Mouse (Mus musculus) CD4-positive helper T cell, adult 2 months (primary cell): ENCODE measurements at regions not wholly inside any gene's neighbourhood (a gene's known extent, or its start where the extent isn't known, plus 50 kb on each side); places are given as distances from the start of the nearest gene placed in this dataset.
A peak's percentile ranks its signal among the peaks of the same experiment; 100 is the strongest.

Experiments used
- DNase-seq: peaks from one replicate; pipeline ENCODE4 v3.0.0-alpha.2; 2012; ENCODE audit warnings: low read depth, missing footprints, low spot score

DNA sequence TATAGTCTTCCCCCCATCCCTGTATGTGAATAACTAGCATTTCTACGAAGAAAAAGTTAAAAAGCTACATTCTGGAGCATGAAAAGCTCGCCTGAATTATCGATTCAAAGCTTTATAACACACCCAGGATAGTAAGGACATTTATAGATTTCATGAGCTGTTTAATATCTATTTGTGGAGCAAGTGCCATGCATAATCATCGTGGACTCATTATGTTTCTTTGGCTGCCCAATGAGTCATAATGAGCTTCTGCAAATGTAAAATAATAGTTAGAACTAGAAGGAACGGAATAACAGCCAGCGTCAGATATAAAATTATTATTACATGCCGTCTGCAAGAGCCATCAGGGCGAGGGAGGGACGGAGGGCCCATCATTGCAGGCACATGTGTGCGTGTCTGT is 292.4 kb downstream of the Cd83 start:
- no peak for DNase-seq

DNA sequence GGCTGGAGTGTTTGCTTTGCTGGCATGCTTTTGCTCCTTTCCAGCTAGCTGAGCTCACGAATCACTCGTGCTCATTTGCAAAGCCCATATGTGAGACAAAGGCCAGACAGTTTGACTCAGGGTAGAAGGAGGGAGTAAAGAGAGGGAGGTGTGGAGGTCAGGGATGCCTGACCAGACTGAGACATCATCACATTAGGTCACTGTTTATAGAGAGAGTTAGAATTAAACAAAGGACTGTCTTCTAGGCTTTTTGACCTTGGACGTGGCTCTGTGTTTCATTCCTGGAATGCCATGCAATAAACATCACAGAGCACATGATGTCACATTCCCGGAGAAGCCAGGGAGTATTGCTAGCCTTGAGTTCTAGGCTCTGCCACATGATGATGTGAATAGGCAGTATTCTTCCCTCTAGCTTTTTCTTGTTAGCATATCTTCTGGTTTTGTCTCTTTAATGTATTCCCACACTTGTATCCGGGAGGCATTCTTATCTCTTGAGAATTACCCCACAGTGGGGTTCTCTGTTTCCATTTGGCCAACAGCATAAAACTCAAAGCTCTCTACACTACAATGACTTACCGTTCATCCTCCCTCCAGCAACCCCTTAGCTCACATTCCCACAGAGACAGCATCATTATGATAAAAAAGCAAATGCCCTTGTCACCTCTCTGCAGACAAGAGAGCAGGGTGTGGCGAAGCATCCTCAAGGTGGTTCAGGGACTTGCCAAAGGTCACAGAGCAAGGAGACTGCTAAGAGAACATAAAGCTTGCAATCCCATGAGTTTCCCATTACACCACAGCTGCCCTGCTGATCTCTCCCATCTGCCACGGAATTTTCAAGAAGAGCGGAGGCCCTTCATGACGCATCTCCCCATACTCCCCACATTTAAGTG is 301.3 kb downstream of the Cd83 start:
- DNase-seq = no peak

DNA sequence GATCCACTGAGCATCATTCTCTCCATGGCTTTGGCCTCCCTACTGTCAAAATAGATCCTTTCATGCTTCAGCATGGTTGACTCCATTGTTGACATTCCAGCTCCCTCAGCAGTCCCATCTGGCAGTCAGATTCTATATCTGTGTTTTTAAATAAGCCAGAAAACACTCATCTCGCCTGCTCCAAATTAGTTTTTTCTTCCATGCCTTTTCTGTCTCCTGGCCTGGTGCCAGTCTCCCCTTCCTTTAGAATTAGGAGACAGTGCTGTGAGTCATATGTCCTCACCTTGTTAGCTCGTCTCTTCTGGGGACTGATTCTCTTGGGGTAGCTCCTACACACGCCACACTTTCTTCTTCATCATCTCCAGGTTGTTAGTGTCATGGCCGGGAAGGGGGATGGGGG is 302.2 kb downstream of the Cd83 start:
- no peak for DNase-seq

DNA sequence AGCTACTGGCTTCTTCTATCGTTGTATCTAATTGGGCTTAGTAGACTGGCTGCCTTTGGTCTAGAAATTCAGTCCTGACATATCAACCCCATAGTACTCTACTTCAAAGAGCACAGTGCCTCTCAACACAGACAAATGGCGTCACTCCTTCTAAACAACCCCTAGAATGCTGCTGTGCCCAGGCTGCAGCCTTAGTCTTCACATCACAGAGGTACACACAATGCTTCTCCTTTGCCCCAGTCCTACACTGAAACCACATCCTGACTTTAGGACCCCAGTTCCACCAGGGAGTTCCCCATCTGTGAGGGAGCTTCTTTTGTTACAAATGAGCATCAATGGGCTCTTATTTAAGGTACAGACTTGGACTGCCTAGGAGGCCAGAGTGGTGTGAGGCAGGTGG is 312.6 kb downstream of the Cd83 start:
- DNase-seq = peak; percentile 48

DNA sequence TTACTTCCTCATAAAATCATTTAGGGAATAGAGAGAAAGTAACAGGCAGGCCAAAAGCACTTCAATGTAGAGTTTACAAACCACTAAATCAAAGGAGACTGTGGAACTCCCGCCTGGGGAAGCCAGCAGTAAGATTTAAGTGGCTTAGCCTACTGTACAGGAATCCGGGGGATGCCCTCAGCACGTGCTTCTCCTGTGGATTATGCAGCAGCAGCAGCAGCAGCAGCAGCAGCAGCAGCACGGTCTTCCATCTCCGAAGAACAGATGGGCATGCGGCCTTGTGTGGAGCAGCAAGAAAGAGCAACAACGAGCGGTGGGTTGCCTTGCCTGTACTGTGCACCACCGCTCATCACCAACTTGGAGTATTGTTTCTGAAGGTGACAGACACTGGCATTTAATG is 314.9 kb downstream of the Cd83 start:
- DNase-seq = no peak

DNA sequence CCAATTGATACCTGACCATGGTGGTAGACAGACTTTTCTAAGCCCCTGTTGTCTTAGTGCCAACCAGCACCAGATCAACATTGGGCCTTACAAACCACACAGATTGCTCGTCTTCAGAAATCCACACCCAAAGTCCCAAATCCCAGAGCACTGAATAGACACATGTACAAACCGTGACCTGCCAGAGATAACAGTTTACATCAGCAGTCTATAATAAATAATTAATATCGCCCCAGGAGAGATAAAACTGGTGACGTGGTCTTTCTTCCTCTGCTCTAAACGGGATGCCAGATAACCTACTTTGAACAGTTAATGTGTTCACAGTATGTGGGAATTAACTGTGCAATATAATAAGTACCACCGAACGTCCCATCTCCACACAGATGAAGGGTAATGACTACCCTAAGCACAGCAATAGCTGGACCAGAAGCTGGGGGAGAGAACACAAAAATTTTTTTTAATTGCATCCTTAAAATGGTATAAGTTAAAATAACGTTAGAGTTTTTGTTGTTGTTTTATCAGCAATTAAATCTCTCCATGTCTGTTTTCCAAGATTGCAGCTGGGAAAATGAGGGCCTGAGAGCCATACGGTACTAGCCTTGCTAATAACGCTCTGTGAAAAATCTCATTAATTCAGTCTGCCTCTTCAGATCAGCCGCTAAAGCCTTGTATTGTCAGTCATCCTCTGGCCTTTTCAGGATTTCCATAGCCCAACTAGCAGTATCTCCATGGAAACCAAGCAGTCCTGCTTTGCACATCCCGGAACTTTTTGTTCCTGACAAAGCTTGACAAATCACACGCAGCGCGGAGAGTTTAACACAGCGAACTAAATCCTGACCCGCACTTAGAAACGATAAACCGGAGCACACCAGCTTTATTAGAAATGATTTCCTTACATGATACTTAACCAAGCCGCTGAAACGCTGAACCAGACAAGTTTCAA is 315.8 kb downstream of the Cd83 start:
- DNase-seq = no peak

DNA sequence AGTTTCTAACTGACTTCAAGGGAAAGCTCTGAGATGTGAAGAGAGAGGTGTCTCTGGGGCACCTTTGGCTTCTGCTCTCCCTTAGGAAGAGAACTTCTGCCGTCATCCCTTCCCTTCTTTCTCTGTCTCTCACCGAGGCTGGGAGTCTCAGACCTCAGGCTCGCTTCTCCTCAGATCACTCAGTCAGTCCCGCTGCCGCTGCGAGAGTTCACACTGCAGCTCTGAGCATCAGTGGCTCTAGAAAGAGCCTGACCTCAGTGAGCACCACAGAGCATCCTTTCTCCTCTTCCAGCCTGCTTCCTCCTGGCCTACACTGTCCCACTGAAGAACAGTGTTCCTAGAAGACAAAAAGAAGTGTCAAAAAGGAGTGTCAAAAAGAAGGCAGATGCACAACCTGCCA is 316.6 kb downstream of the Cd83 start:
- no peak for DNase-seq

DNA sequence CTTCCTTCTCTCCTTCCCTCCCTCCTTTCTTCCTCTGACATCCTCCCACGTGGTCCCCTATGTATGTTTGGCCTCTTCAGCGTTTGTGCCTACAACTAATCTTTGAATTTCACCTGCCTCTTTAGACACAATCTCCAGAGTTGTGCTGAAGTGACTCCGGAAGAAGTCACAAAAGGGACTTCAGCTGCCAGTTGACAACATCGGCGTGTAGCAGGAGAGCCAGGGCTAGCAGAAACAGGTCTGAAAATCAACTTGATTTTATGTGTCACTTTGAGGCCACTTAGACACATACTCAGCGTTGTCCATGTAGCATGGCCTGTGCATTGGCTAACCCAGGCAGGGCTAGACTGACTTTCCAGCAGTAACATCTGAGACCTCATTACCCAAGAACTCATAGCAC is 317.2 kb downstream of the Cd83 start:
- no peak for DNase-seq

DNA sequence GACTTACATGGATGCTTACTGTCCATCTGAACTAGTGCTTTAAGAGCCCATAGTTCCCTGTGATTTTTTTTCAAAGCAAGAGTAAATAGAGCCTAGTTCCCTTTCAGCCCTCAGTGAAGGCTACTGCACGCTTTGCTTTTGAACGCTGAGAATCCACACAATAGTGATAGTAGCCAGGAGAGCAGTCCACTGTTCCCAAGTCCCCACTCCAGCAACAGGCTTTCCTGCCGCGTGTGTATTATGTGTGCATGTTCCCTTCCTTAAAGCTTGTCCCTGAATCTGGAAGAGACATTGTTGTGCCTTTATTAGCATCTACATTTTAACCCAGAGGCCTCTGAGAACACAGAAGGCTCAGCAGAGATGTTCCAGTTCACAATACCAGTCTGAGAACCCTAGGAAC is 317.7 kb downstream of the Cd83 start:
- no peak for DNase-seq

DNA sequence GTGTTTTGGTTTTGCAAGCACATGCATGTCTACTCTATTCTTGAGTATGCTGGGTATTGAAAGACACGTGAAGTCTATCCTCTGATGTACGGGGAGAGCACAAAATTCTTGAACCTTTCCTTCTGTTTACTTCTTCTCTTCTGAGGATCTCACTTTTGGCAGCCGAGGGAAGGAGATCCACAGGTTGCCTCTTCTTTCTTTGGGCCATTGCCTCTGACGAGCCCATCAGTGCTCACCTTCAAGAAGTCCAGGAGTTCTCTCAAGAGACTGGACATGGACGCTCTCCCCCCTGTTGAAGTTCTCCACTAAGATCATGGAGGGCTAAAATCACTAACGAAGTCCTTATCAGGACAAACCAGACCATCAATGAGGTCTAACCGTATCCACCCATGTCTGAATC is 318.8 kb downstream of the Cd83 start:
- DNase-seq = no peak

DNA sequence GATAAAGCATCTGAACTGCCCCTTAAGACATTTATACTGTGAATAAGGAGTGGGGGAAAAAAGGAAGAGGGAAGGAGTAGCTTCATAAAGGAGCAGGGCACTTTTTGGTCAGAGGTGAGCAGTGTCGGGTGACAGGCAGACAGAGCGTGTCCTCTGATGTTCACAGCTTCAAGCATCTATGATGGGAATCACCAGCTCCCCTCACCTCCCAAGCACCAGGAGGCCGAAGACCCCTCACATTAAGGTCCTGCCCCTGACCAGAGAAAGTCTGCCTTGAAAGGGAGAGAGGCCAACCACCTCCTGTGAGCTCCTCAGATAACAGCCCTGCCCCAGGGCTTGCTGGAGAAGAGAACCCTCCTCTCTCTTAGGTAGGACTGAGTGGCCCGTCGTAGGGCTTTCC is 320.6 kb downstream of the Cd83 start:
- DNase-seq = no peak

DNA sequence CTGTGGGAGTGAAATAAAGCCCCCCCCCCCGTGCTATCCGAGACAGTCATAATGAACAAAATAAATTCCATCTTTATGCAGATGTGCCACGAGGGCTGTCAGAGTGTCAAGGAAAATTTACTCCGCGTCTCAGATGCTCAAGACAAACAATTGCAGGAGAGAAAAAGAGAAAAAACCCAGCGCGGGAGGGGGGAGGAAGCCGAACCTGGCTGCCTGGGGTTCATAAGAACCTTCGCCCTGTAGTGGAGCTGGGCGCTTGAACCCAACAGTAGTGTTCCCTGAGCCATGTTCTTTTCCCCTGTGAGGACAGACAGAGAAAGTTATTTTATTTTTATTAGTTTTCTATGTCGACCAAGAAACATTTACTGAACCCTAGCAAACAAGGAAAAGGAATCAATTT is 324.1 kb downstream of the Cd83 start:
- no peak for DNase-seq

DNA sequence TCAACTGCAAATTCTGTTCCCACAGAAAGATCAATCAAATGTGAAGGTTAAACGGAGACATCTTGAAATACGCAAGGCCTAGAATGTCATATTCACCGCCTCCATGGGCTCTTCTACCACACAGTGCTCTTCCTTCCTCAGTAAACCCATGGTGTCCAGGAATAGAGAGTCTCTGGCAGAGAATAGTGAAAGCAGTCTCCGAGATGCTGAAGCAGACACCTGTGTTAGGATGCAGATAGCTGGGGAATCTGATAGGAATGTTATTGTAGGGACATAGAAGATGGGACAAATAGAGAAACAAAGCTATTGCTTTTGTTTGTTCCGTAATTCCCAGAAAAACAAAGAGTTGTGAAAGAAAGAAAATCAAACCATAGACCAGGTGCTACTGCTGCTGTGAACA is 328.5 kb downstream of the Cd83 start:
- DNase-seq = no peak

DNA sequence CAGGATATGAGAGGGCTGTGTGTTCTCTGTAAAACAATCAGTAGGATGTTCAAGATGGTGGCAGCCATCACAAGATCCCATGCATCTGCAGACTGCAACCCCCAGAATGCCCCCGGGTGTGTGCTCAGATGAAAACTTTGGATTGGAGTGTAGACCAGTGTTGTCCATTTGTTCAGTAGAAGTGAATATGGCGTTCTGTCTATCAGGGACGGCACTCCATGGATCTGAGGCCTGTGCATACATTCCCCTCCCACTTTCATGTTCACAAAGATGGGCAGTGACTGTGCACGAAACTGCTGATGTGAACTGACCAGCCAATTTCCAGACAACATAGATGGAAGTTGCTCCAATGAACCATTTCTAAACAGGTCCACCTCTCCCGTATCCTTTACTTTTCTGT is 330.3 kb downstream of the Cd83 start:
- no peak for DNase-seq

DNA sequence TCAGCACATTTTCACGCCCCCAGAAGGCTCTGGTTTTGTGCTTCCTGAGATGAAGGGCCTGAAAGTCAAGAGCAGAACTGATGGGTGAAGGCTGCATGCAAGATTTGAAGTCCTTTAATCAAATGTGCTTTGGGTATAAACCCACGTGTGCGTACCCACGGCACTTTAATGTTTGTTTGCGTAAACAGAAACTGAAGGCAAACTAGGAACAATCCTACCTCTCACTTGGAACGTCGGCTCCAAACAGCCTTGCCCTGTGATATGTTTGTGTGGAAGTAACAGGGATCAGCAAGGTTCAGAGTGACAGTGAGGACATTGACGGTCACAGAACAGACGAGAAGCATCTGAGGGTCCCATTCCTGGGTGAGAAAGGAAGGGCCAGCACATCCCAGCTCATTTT is 333.3 kb downstream of the Cd83 start:
- DNase-seq = no peak

DNA sequence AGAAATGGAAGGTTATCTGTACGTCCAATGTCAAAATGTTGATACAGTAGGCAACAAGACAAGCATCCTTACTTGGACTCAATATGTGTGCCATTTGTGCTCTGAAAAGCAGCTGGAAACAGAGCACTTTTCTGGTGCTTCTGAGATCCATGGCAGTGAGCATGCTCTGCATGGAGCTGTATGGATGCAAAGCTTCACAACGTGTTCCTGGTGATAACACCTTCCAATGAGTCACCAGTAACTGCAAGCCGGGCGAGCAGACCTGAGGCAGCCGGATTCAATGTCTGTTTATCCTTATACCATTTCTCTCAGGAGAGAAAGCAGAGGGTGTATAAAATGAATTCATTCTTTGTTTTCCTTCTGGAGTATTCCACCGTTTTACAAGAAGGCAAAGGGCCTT is 334.3 kb downstream of the Cd83 start:
- DNase-seq = no peak

DNA sequence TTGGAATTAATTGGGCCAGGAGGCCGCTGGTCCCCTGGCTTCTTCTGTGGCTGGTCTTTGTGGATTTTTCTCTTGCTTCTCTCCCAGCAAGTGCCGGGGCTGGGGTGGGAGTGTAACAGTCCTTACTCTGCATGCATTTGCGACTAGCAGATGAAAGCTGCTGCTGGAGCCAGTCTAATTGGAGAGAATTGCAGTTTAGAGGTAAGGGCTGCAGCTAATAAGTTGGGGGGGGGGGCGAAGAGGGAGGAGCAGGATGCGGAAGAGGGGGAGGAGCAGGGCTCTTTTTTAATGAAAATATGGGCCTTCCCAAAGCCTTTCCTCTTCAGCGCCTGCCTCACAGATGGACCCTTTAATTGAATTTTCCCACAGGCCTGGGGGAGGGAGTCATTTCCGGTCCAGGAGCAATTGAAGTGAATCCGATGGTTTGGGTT is 336.7 kb downstream of the Cd83 start:
- no peak for DNase-seq

DNA sequence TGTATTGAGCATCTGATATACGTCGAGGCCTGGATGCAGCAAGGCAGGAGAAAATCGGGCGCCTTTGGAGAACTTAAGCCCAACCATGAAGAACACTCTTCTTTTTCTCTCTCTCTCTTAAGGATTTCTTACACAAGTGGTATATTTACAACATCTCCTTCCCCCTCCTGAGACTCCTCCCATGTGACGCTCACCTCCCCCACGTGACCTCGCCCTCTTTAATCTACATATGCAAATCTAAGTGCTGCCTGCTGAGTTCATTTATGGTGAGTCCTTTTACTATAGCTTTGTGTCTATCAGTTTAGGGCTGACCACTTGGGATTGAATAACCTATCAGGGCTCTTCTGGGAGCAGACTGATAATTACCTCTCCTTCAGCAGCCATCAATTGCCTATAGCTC is 337.4 kb downstream of the Cd83 start:
- DNase-seq = no peak

DNA sequence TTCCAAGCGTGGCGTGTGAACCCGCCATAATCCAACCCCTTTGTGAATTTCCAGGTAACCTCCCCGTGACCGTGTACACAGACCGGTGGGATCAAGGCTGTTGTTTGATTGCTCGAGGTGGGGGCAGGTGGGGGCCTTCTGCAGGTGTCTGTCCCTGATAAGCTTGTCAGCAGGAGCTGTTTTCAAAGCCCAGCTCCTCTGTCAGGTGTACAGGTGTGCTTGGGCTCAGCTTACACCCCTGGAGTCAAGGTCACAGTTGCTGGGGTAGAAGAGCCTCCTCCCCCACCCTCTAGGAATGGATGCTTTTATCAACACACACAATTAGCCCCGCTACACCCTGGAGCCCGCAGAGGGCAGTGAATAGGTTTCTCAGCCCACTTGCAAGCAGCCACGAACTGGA is 341.6 kb downstream of the Cd83 start:
- no peak for DNase-seq

DNA sequence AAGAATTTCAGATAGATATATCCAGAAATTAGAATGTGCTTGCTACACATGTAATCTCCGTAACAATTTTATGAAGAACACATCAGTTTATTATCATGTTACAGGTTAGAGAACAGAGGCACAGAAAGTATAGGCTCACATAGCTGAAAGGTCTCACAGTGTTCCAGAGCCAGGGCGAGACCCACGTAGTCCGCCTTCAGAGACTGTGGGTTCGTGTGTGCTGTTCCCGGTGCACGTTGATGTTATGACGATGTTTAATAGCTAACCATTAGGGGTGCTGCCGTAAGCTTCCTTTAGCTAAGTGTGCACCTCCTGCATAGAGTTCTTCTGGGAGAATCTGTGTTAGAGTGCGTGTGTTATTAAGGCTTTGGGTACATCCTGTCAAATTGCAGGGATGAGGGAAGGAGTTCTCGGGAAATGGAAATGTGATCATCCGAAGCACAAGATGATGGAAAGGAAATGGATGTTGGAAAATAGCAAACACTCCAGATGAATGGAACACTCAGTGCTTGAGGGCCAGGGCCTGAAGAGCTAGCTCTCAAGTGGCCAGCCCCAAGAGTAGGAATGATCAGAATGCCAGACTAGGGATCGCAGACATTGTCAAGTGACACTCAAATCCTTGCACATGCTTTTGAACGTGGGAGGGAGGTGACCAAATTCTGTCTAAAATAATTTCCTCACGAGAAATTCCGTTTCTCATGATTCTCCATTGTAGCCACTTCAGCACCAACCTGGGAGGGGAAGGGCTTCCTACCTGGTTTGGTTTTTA is 344.1 kb downstream of the Cd83 start:
- DNase-seq = no peak

DNA sequence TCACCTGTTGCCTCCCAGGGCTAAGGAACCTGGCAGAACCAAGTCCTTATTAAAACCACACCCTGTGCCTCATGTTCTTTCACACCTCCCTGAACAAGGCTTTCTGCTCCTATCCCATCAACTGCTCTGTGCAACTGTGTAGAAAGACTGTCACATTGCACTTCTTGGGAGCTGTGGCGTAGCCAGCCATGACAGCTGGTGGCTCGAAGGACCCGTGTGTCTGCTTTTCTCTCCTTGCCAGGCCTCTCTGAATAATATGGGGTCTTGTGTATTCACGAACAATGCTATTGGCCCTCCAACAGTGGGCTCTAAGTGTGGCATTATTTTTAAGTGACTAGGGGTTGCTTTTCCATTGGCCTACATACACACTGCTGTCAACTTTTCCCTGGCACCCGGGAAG is 347.3 kb downstream of the Cd83 start:
- no peak for DNase-seq

DNA sequence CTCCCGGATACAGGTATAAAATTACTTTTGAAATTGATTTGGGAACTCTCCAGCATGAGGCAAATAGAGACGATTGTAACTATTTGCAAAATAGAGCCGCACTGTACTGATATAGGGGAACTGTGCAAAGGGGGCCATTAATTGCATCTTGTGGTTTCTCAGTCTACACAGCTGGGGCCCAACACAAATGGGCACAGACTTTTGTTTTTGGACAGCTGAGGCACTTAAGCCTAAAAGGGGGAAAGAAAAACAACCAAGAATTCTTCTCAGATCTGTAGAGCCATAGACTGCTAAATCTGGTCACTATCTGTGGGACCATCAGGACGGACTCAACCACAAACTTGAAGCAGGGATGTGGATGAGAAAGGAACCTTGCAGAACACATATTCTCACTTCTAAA is 347.9 kb downstream of the Cd83 start:
- no peak for DNase-seq
